Mouse (Mus musculus): ENCODE measurements around the gene Prss8.
"Not testable (repeated sequence)": the region's sequence is repeated elsewhere in the genome, so short reads cannot be mapped to it uniquely, and the experiment has no call there.

- not testable (repeated sequence) for TF ChIP-seq GATA1 (IDR thresholded peaks at IDR 0.05; ENCODE audit: borderline replicate concordance, low read length); CTCF (IDR thresholded peaks at IDR 0.05; ENCODE audit: low read depth, low read length)
Observed at GRCm38 (mm10) chr7:127942097-127942496, 12.2 kb upstream of the Prss8 start.

Measured in G1E (cell line).